Mouse (Mus musculus) retina, postnatal 1 day (tissue): ENCODE measurements around the gene Sub1.
A peak's percentile ranks its signal among the peaks of the same experiment; 100 is the strongest.

Experiments
- DNase-seq: peaks from one replicate; pipeline ENCODE4 v3.0.0-alpha.2; 2012

The Sub1 gene

DNA sequence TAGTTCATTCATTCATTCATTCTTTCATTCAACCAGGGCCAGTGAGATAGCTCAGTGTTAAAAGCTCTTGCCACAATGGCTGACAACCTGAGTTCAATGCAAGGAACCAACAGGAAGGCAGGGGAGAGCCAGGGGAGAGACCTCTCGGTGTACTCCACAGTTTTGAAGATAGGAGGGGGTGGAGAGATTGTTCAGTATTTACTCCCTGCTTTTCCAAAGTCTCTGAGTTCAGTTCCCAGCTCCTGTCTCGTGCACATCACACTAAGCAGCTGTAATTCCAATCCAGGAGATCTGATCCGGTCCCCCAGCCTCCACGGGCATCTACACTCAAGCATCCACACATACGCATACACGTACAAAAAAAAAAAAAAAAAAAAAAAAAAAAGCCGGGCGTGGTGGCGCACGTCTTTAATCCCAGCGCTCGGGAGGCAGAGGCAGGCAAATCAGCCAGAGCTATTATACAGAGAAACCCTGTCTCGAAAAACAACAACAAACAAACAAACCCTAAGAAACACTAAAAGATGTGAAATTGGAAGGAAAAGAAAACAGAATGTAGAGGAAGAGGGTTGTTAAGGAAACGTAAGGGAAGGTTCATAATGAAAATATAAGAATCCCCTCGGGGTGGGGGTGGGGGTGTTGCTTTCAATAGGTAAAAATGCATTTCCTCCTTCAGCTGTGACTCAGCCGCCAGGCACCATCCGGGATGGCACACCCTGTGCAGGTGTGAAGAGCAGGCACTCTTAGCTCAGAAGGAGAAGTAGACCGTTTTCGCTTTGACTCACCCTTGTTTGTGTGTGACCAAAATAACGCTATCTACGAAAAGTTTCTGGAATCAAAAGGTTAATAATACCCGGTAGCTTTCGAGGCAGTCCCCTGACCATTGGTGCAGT is 13.2 kb upstream of the Sub1 start:
- DNase-seq, result no peak

- DNase-seq, result no peak
These were observed 12.1 kb upstream of the Sub1 start for GRCm38 (mm10) chr15:12008894-12009293.

GRCm38 (mm10) chr15:12007971-12008800 is 11.4 kb upstream of the Sub1 start:
- DNase-seq, result no peak

DNA sequence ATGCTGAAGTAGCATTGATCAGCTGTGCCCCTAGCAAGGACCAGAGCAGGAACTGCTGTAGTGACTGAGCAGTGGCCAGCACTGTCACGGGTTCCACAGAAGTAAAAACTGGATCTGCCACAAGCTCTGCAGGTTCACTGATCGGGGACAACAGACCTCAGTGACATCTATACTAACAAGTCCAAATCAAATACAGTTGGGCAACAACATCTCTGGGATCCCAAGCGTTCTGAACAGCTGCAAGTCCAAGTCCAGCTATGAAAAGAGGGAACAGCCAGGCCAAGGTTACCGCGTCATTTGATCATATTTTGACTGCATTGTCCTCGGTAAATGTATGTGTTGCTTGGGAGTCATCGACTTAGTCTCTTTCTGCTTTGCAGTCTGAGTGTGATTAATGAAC is 10.6 kb upstream of the Sub1 start:
- no peak for DNase-seq

- no peak for DNase-seq
These were observed 9.4 kb upstream of the Sub1 start for GRCm38 (mm10) chr15:12006169-12006568.

DNA sequence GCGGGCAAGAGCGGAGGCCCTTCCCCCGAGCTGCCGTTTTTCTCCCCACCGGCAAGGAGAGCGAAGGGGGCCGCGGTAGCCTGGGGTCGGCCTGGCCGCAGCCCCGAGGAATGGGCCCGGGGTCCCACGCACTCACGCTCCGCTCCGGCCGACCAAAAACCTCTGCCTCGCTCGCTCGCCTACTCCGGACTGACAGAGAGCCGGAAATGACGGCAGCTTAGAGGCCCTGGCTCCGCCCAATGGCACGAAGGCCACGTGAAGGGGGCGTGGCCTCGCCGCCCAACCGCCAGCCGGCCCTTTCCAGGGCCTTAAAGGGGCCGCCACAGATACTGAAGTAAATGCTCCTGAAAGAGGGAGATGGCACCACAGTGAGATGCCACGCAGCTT is 975 bp downstream of the Sub1 start:
- DNase-seq, result peak; percentile 97

- peak; percentile 85 for DNase-seq
These were observed 1.6 kb downstream of the Sub1 start for GRCm38 (mm10) chr15:11994921-11995814.

GRCm38 (mm10) chr15:11994006-11994405 is 2.8 kb downstream of the Sub1 start:
- no peak for DNase-seq

- DNase-seq, result no peak
These were observed 5.2 kb downstream of the Sub1 start for GRCm38 (mm10) chr15:11991552-11992113.

DNA sequence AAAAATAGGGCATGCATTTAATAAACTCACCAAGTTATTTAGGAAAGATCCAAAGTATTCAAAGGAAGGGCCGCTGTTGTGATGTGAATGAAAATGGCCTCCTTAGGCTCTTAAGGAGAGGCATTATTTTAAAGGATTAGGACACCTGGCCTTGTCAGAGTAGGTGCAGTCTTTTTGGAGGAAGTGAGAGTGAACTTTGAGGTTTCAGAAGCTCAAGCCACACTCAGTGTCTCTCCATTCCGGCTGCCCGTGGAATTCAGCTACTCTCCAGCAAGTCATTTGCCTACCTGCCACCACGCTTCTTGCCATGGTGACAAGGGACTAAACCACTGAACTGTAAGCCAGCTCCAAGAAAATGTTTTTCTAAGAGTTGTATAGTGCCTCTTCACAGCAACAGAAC is 8.2 kb downstream of the Sub1 start:
- DNase-seq, result no peak

- no peak for DNase-seq
These were observed 8.9 kb downstream of the Sub1 start for GRCm38 (mm10) chr15:11987892-11988291.

GRCm38 (mm10) chr15:11981985-11982384 is 14.8 kb downstream of the Sub1 start:
- no peak for DNase-seq

DNA sequence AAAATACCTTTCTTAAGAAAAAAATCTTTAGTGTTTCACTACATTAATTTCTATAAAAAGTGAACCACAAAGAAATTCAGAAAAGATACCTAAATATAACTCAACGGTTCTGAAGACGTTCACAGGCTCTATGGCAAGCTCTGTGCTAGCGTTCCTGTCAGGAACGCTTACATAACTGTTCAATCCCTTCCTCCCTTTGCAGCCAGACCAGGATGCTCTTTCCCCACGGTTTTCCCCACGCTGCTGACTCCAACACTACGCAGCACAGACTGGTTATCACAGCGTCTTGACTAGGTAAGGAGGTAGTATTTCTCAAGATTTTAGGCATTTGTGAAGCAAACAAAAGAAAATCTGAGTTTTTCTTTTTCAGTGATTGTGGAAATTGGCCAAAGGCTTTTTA is 15.3 kb downstream of the Sub1 start:
- DNase-seq, result no peak

DNA sequence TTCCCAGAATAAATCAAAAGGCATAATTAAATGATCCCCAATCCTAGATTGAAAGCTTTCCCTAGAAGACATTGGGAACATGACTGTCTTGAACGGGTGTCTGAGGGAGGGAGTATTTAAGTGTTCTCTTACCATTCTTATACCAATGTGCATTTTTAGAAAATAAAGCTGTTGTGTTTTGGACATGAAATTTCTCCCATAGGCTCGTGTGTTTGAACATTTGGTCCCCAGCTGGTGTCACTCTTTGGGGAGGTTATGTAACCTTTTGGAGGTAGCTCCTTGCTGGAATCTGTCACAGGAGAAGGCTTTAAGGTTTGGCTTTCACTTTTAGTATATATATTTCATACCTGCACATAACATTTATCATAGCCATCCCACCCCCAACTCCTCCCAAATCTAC is 18.6 kb downstream of the Sub1 start:
- DNase-seq, result no peak

- DNase-seq, result no peak
These were observed 19.7 kb downstream of the Sub1 start for GRCm38 (mm10) chr15:11977071-11977470.

- no peak for DNase-seq
These were observed 20.9 kb downstream of the Sub1 start for GRCm38 (mm10) chr15:11975836-11976235.

- DNase-seq, result peak; percentile 80
These were observed 24.8 kb downstream of the Sub1 start for GRCm38 (mm10) chr15:11971854-11972420.

DNA sequence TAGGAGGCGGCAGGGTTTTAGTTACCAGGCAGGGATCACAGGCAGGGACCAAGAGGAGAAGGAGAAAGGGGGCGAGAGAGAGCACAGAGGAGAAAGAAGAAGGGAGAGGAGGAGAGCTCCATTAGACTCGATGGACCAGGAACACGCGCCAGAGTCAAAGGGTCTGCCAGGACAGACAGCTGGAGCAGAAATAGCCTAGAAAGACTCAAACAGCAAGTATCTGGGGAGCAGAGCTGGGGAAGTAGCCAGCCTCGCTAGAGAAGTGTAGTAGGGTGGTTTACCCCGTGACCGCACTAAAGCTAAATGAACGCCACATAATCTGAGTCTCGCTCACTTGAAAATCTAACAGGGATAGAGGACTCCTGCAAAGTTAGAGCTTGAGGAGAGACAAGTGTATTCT is 26.2 kb downstream of the Sub1 start:
- no peak for DNase-seq

DNA sequence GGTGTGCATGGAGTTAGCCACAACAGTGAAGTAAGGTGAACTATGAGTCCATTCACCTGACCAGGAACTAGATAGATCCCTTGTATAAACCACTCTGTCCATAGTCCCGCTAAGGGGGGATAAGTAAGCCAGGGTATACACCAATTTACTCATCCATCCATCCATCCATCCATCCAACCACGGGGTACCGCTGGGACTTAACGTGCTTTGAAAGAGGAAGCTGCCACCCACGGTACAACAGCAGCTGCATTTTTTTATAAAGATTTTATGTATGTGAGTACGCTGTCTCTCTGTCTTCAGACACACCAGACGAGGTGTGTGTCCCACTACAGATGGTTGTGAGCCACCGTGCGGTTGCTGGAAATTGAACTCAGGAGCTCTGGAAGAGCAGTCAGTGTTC is 27.9 kb downstream of the Sub1 start:
- no peak for DNase-seq

- peak; percentile 54 for DNase-seq
These were observed 30.4 kb downstream of the Sub1 start for GRCm38 (mm10) chr15:11966367-11966766.

GRCm38 (mm10) chr15:11965201-11965845 is 31.5 kb downstream of the Sub1 start:
- no peak for DNase-seq
